Mouse (Mus musculus) bone marrow, adult 2 months (tissue): ENCODE data around the gene Marcks. TPM values are rescaled to one million over a fixed set of nuclear protein-coding genes. Genes with fewer than 3 reads are reported as not detected.

Source experiments
- H3K27ac ChIP-seq: fragments of 200-500 bp; 2 replicates; pipeline ENCODE4 v1.5.1; 2012; ENCODE audit warnings: low read depth, mild to moderate bottlenecking, control low read depth, inconsistent platforms, low read length; ENCODE audit not compliant: control insufficient read depth, poor library complexity, insufficient read depth
- H3K4me1 ChIP-seq: fragments of 200-500 bp; 2 replicates; pipeline ENCODE4 v1.6.1; 2011; ENCODE audit warnings: low read length; ENCODE audit not compliant: control insufficient read depth, insufficient read depth
- H3K4me3 ChIP-seq: fragments of 200-500 bp; replicated peaks from 2 replicates; pipeline ENCODE3; 2011; ENCODE audit warnings: mild to moderate bottlenecking, low read depth, low read length, control low read depth; ENCODE audit not compliant: control insufficient read depth
- CTCF ChIP-seq: fragments of 200-500 bp; IDR thresholded peaks from 2 replicates; pipeline ENCODE4 v1.5.1; 2011; ENCODE audit warnings: low read length, control low read depth; ENCODE audit not compliant: control insufficient read depth, insufficient read depth
- POLR2A ChIP-seq: fragments of 200-500 bp; IDR thresholded peaks from 2 replicates; pipeline ENCODE4 v1.6.1; 2011; ENCODE audit warnings: low read depth, mild to moderate bottlenecking, control low read depth, low read length, borderline replicate concordance; ENCODE audit not compliant: control insufficient read depth
- WGBS: fragments of 180-500 bp; shearing (Covaris S2); methylation state at CpG from one replicate; pipeline ENCODE4 v1.1.7; 2018; 5-methylcytosine and 5-hydroxymethylcytosine counted together
- polyA plus RNA-seq: library from polyadenylated mRNA; stranded (reverse); fragments of >200 nt; gene quantifications from 2 replicates; pipeline ENCODE4 v1.2.4, GENCODE M21; 2011; ENCODE audit warnings: low replicate concordance; ENCODE audit not compliant: missing spikeins, insufficient read depth, insufficient read length

Gene Marcks
- polyA plus RNA-seq, 1 experiment, result 44.2 TPM

DNA sequence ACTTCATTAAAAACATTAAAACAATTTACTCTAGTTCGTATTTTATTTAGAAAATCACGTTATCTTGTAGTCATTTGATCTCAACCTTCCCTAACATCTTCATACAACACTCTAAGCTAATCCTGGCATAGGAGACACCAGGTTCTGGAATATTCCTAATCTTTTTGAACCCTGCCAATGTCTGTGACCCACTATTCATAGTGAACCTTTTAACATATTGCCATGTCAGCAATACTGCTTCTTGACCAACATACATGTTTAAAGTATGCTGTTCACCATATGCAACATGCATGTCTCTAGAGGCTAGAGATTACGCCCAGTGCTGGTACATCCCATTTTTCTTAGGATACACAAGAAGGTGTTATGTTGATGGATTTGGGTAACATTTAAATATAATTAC, 9.1 kb downstream of the Marcks start:
- TF ChIP-seq POLR2A (no peak), CTCF (no peak)
- Histone ChIP-seq H3K4me1 (no peaks in the 10 kb centered on the region; the same call in 1 of the 2 replicates), H3K27ac (no peak overlapping the region), H3K4me3 (no peak overlapping the region)
- WGBS, result 76% methylated on average over 3 of the region's 3 CpGs

- Histone ChIP-seq H3K4me1 (no peaks in the 10 kb centered on the region), H3K4me3 (no peak overlapping the region), H3K27ac (no peak overlapping the region)
- WGBS, result 60% methylated on average over 2 of the region's 2 CpGs
- TF ChIP-seq POLR2A, result no peak
- no peak for TF ChIP-seq CTCF
Measured at GRCm38 (mm10) chr10:37115329-37115728, 23.4 kb downstream of the Marcks start.

- H3K27ac ChIP-seq, result no peak overlapping the region
- TF ChIP-seq POLR2A, result no peak
- TF ChIP-seq CTCF, result no peak
- H3K4me1 ChIP-seq, result no peaks in the 10 kb centered on the region
- 43% methylated on average over 4 of the region's 4 CpGs for WGBS
- no peak overlapping the region for H3K4me3 ChIP-seq
Measured at GRCm38 (mm10) chr10:37112812-37113211, 25.9 kb downstream of the Marcks start.

DNA sequence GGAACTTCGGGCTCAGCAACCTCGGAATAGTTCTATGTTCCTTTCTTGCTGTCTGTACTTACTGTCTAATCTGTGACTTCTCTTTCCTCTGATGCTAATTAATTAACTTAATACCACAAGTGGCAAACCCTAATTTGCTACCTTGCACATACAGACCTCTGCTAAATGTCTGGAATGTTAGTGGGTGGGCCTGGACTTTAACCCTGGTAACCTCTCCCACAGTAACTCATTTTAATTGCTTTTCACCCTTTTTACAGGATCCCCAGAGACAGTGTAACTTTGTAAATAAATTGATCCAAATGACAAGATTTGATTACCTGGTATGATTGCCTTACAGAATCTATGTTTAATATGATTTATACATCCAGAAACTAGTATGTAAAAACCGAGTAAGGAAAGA, 26.4 kb downstream of the Marcks start:
- TF ChIP-seq POLR2A, result no peak
- TF ChIP-seq CTCF, result no peak
- 62% methylated on average over 3 of the region's 3 CpGs for WGBS

DNA sequence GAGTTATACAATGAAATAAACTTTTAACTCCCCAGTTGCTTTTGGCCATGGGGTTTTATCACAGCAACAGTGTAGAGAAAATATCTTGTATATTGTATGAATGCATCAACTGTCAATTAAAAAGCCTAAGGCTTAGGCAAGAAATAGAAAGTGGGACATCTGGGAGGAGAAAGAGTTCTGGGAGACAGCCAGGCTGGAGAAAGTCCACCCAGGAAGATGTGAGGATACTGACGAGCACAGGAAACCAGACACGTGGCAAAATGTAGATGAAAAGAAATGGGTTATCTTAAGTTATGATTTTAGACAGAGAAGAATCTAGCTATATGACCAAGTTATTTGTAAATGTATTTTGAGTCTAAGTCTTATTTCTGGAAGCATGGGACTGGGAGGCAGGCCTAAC, 27.3 kb downstream of the Marcks start:
- H3K4me3 ChIP-seq, result no peak overlapping the region
- WGBS, result 78% methylated on average over 2 of the region's 2 CpGs
- H3K4me1 ChIP-seq, result no peaks in the 10 kb centered on the region
- H3K27ac ChIP-seq, result no peak overlapping the region
- TF ChIP-seq POLR2A (no peak), CTCF (no peak)

More for the DNA sequence above, 26.4 kb downstream of the Marcks start:
- Histone ChIP-seq H3K4me1 (no peaks in the 10 kb centered on the region), H3K27ac (no peak overlapping the region), H3K4me3 (no peak overlapping the region)

DNA sequence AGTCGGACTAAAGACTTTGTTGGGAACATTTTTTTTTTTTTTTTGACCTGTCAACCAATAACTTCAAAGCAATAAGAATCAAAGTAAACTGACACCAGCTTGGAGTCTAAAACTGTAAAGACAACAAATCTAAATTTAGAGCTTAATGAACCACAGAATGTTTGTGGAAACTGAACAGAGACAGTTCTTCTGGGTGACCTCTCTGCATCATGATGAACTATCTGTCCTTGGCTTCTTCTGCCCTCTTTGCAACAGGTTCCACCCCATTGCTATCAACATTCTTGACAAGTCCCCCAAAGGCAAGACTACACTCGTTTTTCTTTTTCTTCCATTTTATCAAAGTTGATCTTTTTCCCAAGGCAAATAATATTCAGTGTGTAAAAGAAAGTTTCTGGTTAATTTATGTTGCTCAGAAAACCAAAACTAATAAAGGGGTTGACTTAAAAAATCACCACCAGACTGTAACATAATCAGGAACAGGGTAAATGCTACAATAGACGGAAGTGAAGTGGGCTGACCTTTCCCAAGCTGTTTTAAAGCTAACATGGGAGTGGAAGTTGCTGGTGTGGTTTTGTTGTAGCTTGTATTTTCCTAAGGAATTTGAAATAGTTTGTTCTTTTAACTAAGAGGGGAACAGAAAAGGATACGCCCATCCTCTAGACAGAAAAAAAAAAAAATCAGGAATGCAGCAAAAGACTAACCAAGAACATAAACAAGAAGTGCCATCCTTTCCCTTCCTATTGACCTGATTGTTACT, 31.7 kb downstream of the Marcks start:
- Histone ChIP-seq H3K27ac (no peak overlapping the region), H3K4me3 (no peak overlapping the region), H3K4me1 (no peaks in the 10 kb centered on the region)
- TF ChIP-seq POLR2A, result no peak
- TF ChIP-seq CTCF, result no peak
- WGBS, result 74% methylated on average over 4 of the region's 4 CpGs

GRCm38 (mm10) chr10:37106303-37106702, 32.4 kb downstream of the Marcks start:
- 80% methylated on average over 8 of the region's 8 CpGs for WGBS
- H3K4me1 ChIP-seq, result no peaks in the 10 kb centered on the region
- no peak overlapping the region for H3K4me3 ChIP-seq
- no peak for TF ChIP-seq CTCF
- TF ChIP-seq POLR2A, result no peak
- H3K27ac ChIP-seq, result no peak overlapping the region

DNA sequence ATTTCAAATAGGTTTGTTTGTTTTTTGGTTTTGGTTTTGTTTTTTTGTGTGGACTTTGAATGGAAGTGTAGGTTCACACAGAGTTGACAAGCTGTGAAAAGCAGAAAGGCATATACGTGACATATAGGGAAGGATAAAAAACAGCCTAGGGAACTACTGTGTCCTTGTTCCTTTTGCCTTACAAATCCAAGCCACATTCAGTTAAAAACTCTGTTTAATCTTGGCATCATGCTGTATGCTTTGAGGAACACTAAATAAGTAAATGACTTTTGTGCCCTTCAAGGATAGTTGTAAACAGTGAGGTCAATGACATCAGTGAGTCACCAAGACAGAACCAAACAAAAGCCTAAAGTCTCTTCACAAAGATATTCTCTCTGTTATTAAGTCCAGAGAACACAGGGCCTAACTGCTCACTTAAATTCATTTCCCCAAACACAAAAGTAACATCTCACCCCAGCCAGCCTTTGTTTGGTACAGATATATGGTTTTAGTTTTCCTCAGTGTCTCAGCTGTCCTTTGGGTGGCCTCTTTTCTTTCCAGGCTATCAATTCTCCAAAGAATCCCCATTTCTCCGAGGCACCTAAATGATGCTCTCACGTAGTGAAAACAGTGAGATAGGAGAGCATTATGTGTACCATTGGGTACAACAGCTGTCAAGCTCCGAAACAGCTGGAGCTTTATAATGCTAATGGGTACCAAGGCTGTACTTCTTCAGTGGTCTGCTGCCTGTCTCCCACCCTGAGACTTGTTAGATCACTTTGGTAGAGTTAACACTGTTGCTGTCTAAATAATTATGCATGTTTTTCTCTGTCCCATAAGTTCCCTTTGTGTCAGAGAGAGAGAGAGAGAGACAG, 36.3 kb downstream of the Marcks start:
- 72% methylated on average over 4 of the region's 4 CpGs for WGBS
- TF ChIP-seq CTCF (no peak), POLR2A (no peak)
- H3K4me3 ChIP-seq, result no peak overlapping the region
- H3K4me1 ChIP-seq, result no peaks in the 10 kb centered on the region
- H3K27ac ChIP-seq, result no peak overlapping the region

DNA sequence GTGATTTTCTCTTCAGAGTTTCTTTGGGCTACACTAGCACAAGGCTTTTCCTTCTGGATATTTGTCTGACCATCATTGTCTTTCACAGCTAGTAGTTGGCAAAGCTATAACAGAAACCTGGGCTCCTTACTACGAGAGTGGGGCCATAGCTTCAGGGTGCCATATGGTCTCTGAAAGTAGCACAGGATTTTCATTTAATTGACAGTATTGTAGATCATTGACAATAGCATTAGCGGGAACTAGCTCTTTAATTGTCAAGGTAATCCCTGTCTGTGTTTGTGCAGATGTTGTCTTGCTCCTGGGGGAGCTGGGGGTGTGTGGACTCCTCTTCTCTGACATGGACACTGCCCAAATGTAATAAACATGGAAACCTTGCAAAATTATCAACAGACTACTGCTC, 37.0 kb downstream of the Marcks start:
- 71% methylated on average over 2 of the region's 2 CpGs for WGBS
- TF ChIP-seq POLR2A (no peak), CTCF (no peak)
- no peak overlapping the region for H3K27ac ChIP-seq
- H3K4me3 ChIP-seq, result no peak overlapping the region
- no peaks in the 10 kb centered on the region for H3K4me1 ChIP-seq
